Mouse (Mus musculus) liver, embryonic 12.5 days (tissue): Measurements from ENCODE around the gene Pcbp2. TPM values are rescaled to one million over a fixed set of nuclear protein-coding genes. Genes with fewer than 3 reads are reported as not detected.
A peak's percentile ranks its signal among the peaks of the same experiment; 100 is the strongest.

Source experiments
- ATAC-seq: fragments of 200-750 bp; cut with Nextera tagmentation; 2 replicates; pipeline ENCODE4 v1.8.0; 2017; ENCODE audit warnings: moderate number of reproducible peaks, mild to moderate bottlenecking, moderate library complexity
- H3K27ac ChIP-seq: fragments of 300-500 bp; sonication (generic); 2 replicates; pipeline ENCODE4 v1.5.1; 2016; ENCODE audit warnings: mild to moderate bottlenecking
- H3K27me3 ChIP-seq: fragments of 300-500 bp; sonication (generic); replicated peaks from 2 replicates; pipeline ENCODE4 v1.6.1; 2016; ENCODE audit warnings: mild to moderate bottlenecking, moderate library complexity
- H3K36me3 ChIP-seq: fragments of 300-500 bp; sonication (generic); 2 replicates; pipeline ENCODE4 v1.6.1; 2016; ENCODE audit warnings: mild to moderate bottlenecking, moderate library complexity
- H3K4me1 ChIP-seq: fragments of 300-500 bp; sonication (generic); 2 replicates; pipeline ENCODE4 v1.6.1; 2016
- H3K4me2 ChIP-seq: fragments of 300-500 bp; sonication (generic); 2 replicates; pipeline ENCODE4 v1.6.1; 2016; ENCODE audit warnings: mild to moderate bottlenecking, moderate library complexity
- H3K4me3 ChIP-seq: fragments of 300-500 bp; sonication (generic); 2 replicates; pipeline ENCODE4 v1.5.1; 2016; ENCODE audit warnings: mild to moderate bottlenecking, moderate library complexity
- H3K9ac ChIP-seq: fragments of 300-500 bp; sonication (generic); 2 replicates; pipeline ENCODE4 v1.6.1; 2016; ENCODE audit warnings: mild to moderate bottlenecking, moderate library complexity
- H3K9me3 ChIP-seq: fragments of 300-500 bp; sonication (generic); replicated peaks from 2 replicates; pipeline ENCODE4 v1.6.1; 2016; ENCODE audit warnings: mild to moderate bottlenecking, moderate library complexity
- WGBS: fragments of 180-500 bp; shearing (Covaris S2); methylation state at CpG from one replicate; pipeline ENCODE4 v1.1.7; 2016; ENCODE audit not compliant: insufficient replicate concordance; 5-methylcytosine and 5-hydroxymethylcytosine counted together
- polyA plus RNA-seq: library from polyadenylated mRNA; unstranded; fragments of >200 nt; fragmentation: Nextera tagmentation; extraction: Ambion mirVana; gene quantifications from 2 replicates; pipeline ENCODE4 v1.2.1, GENCODE M21; 2016

Gene Pcbp2
- 101 and 104 TPM in 2 replicates for polyA plus RNA-seq

DNA sequence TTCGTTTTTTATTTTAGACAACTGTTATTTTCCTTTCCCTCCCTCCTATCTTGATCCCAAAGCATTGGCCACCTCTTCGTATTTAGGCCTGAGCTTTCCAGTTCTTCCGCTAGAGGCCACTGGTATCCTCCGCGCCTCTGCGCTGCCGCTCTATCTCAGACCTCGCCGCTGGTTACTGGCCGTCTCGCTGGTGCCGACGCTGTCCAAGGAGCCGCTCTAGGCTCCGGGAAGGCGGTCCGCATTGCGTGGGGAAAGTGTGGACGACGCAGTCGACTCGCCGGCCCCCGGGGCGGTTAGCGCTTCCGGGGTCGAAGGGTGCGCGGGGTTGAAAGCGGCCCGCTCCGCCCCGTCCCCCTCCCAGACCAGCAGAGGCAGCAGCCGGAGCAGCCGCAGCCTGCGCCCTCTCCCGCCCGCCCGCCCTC lies at the start of gene Pcbp2:
TSS of gene Pcbp2 (plus strand) at position 357 of the 422 bp plus-strand sequence.
- H3K9ac ChIP-seq: peak within 1 kb of the TSS; percentile 92
- H3K4me3 ChIP-seq: peak within 1 kb of the TSS; percentile 90
- peak within 1 kb of the TSS; percentile 88 for H3K27ac ChIP-seq
- peak; percentile 99 for ATAC-seq
- WGBS: under 1% methylated on average over 34 of the region's 40 CpGs
- no peaks in the 10 kb centered on the region for H3K27me3 ChIP-seq
- H3K4me1 ChIP-seq: peaks cover 22% of the 10 kb centered on the region
- peaks cover 52% of the 10 kb centered on the region for H3K36me3 ChIP-seq
- H3K4me2 ChIP-seq: peak within 1 kb of the TSS; percentile 77
- peaks cover 6% of the 10 kb centered on the region; the same call in 1 of the 2 replicates for H3K9me3 ChIP-seq

DNA sequence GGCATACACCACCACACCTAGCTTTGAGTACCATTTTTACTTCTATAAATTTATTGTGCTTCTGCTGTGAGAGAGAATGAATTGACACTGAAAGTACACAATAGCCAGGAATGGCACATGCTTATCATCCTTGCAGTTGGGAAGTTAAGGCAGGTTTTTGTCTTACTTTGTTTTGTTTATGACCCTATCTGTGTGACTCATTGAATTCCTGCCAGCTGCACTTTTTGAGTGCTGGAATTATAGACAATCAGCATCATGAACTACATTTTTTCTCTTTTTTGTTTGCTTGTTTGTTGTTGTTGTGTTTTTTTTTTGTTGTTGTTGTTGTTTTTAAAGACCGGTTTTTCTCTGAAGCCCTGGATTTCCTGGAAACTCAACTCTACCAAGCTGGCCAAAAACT lies 49.4 kb upstream of the Pcbp2 start:
- no peaks in the 10 kb centered on the region for H3K27me3 ChIP-seq
- no peaks in the 10 kb centered on the region for H3K9me3 ChIP-seq
- no peak overlapping the region for H3K4me3 ChIP-seq
- H3K27ac ChIP-seq: no peak overlapping the region
- WGBS: 39% methylated on average over 1 of the region's 1 CpGs
- H3K4me1 ChIP-seq: 0 out of 2 replicates have a peak, but pooled peaks cover 5% of the 10 kb centered on the region
- no peak overlapping the region for H3K4me2 ChIP-seq
- H3K36me3 ChIP-seq: peaks cover 77% of the 10 kb centered on the region
- H3K9ac ChIP-seq: no peak overlapping the region
- no peak for ATAC-seq

DNA sequence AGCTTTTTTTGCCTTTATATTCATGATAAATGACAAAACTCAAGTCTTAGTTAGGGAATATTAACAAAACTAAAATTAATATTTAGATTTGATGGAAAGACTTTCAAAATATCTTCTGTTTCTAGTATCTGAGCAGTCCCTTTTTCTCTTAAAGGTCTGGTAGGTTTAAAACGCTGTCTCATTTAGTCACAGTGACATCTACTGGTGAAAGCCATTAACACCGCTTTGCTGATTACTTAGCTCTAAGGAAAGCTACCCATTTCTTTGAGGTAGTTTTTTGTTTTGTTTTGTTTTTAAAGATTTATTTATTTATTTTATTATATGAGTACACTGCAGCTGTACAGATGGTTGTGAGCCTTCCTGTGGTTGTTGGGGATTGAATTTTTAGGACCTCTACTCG lies 48.9 kb upstream of the Pcbp2 start:
- no peak for ATAC-seq
- no peak overlapping the region for H3K9ac ChIP-seq

DNA sequence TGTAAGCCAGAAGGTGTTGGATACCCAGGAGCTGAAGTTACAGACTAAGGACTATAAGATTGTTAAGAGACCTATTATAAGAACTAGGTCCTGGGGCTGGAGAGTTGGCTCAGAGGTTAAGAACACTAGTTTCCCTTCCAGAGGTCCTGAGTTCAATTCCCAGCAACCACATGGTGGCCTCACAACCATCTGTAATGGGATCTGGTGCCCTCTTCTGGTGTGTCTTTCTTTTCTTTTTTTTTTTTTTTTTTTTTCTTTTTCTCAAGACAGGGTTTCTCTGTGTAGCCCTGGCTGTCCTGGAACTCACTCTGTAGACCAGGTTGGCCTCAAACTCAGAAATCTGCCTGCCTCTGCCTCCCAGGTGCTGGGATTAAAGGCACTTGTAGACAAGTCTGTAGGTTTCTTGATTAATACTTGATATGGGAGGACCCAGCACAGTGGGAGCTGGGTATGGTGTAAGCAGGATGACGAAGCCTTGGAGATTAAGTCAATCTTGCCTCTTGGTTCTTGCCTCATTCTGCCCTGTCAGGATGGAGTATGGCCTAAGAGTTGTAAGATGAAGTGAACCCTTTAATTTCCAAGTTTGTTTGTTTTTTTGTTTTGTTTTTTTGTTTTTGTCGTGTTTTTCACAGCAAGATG lies 46.6 kb upstream of the Pcbp2 start:
- ATAC-seq: no peak
- peaks cover 84% of the 10 kb centered on the region for H3K36me3 ChIP-seq
- 87% methylated on average over 2 of the region's 2 CpGs for WGBS

More for the DNA sequence above, 48.9 kb upstream of the Pcbp2 start:
- Histone ChIP-seq H3K27me3 (no peaks in the 10 kb centered on the region), H3K4me2 (no peak overlapping the region), H3K27ac (no peak overlapping the region), H3K4me1 (0 out of 2 replicates have a peak, but pooled peaks cover 5% of the 10 kb centered on the region), H3K9me3 (no peaks in the 10 kb centered on the region), H3K36me3 (peaks cover 79% of the 10 kb centered on the region), H3K4me3 (no peak overlapping the region)
- WGBS: 58% methylated on average over 3 of the region's 3 CpGs

DNA sequence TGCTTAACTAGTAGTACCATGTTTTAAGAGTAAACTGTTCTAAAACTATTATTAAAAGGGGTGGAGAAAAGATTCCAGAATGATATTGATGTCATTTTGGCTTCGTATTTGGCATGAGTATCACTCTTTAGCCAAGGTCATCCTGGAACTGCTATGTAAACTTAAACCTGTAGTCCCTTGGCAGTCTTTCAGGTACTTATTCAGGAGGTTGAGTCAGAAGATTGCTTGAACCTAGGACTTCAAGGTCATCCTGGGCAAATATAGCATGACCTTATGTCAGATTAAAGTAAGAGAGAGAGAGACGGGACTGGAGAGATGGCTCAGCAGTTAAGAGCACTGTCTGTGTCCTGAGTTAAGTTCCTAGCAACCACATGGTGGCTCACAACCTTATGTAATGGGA lies 45.7 kb upstream of the Pcbp2 start:
- Histone ChIP-seq H3K27ac (no peak overlapping the region), H3K9me3 (no peaks in the 10 kb centered on the region), H3K4me2 (no peak overlapping the region), H3K9ac (no peak overlapping the region), H3K27me3 (no peaks in the 10 kb centered on the region), H3K4me3 (no peak overlapping the region), H3K4me1 (0 out of 2 replicates have a peak, but pooled peaks cover 5% of the 10 kb centered on the region), H3K36me3 (peaks cover 84% of the 10 kb centered on the region)
- 88% methylated on average over 2 of the region's 2 CpGs for WGBS
- no peak for ATAC-seq

More for the DNA sequence above, 46.6 kb upstream of the Pcbp2 start:
- Histone ChIP-seq H3K4me1 (0 out of 2 replicates have a peak, but pooled peaks cover 5% of the 10 kb centered on the region), H3K27me3 (no peaks in the 10 kb centered on the region), H3K9me3 (no peaks in the 10 kb centered on the region), H3K4me2 (no peak overlapping the region), H3K4me3 (no peak overlapping the region), H3K9ac (no peak overlapping the region), H3K27ac (no peak overlapping the region)

DNA sequence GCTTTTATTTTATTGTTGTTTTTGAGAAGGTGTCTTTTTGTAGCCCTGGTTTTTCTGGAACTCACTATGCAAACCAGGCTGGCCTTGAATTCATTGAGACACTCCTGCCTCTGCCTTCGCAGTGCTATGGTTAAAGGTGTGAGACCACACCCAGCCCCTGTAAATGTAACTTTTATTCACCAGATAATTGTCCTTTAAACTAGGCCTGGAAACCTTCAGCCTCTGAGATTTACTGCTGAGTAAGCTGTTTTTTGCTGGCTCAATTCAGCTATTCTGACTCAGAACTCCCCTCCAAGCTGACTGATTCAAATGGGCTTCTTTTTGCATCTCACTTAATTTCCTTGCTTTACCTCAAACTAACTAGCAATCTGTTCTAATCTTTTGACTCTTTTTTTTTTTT lies 43.4 kb upstream of the Pcbp2 start:
- no peaks in the 10 kb centered on the region for H3K4me1 ChIP-seq
- 100% methylated on average over 1 of the region's 1 CpGs for WGBS
- no peak overlapping the region for H3K9ac ChIP-seq
- no peak for ATAC-seq
- peaks cover 94% of the 10 kb centered on the region for H3K36me3 ChIP-seq
- H3K27ac ChIP-seq: no peak overlapping the region
- H3K4me3 ChIP-seq: no peak overlapping the region
- no peaks in the 10 kb centered on the region for H3K27me3 ChIP-seq
- H3K4me2 ChIP-seq: no peak overlapping the region
- H3K9me3 ChIP-seq: no peaks in the 10 kb centered on the region

DNA sequence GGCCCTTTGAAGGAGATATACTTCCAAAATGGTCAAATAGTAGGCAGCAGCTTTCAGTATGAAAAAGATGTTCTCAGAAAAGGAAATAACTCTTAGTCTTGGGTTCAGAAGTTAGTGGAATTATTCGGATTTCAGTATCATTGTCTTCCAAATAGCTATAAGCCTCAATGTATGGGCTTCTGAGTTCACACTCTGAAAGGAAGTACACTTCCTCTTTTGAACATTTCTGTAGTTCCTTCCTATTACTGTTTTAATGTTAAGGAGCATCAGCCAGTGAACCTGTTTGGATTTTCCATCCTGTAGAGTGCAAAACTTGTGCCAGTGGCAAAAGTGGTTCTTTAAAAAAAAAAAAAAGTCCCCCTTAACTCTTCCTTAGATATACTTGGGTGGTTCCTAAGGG lies 38.3 kb upstream of the Pcbp2 start:
- WGBS: 76% methylated on average over 1 of the region's 1 CpGs
- Histone ChIP-seq H3K27me3 (no peaks in the 10 kb centered on the region), H3K9me3 (no peaks in the 10 kb centered on the region), H3K4me3 (no peak overlapping the region), H3K27ac (no peak overlapping the region), H3K36me3 (peaks cover 93% of the 10 kb centered on the region), H3K4me2 (no peak overlapping the region), H3K4me1 (no peaks in the 10 kb centered on the region), H3K9ac (no peak overlapping the region)
- no peak for ATAC-seq

DNA sequence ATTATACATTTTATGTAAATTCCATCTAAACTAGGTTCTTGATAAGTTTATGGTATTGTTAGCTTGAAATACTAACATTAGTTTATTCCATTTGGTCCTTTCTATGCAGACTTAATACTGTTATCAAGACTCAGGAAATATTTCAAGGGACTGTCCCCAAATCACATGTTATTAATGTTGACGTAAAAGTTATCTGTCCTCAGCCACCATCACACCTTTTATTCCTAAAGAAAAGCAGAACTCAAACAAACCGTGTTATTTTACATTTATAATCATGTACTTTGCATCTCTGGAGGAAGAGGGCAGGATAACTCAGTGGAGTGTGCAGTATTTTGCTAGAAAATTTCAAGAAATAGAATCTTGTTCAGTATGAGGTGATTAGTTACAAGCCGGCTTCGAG lies 37.2 kb upstream of the Pcbp2 start:
- H3K27me3 ChIP-seq: no peaks in the 10 kb centered on the region
- no peak overlapping the region for H3K9ac ChIP-seq
- 86% methylated on average over 4 of the region's 4 CpGs for WGBS
- H3K9me3 ChIP-seq: no peaks in the 10 kb centered on the region
- H3K27ac ChIP-seq: no peak overlapping the region
- peaks cover 83% of the 10 kb centered on the region for H3K36me3 ChIP-seq
- H3K4me3 ChIP-seq: no peak overlapping the region
- ATAC-seq: no peak
- H3K4me2 ChIP-seq: no peak overlapping the region
- H3K4me1 ChIP-seq: no peaks in the 10 kb centered on the region

DNA sequence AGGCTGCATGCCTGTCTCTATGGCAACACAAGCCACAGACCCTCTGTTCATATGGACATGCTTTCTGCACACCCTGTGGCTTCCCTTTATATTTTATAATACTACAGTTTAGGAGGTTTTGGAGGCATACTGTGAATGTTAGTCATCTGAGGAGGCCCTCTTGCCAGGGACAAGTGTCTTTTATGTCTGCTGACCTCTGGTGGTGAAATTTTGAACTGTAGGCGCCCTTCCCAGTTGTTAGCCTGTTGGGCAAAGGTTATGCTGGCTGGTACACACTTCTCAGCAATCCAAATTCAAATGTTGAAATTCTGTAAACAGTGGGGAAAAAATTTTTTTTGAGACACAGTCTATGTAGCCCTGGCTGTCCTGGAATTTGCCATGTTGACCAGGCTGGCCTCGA lies 27.8 kb upstream of the Pcbp2 start:
- 46% methylated on average over 2 of the region's 2 CpGs for WGBS
- H3K27ac ChIP-seq: no peak overlapping the region

DNA sequence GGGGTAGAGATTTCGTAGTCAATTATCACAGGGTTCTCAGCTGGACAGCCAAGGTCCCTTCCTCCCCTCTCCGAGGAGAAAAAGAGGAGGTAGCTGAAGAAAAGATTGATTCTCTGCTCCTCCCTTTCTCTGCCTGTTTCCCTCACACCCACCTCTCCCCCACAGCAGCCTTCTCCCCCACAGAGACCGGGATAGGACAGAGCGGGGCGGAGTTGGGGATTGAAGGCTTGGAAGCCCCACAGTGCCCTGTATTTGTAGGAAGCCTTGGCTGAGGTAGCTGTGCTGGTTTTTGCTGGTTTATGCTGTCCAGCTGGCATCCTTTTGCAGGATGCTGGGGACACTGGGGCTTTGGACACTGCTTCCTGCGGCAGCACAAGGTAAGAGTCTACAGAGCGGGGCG lies 25.2 kb upstream of the Pcbp2 start, which contains the start of gene Amhr2:
TSS of gene Amhr2 (plus strand) at position 222 of the 400 bp plus-strand sequence.
- 68% methylated on average over 7 of the region's 8 CpGs for WGBS
- Histone ChIP-seq H3K9me3 (no peaks in the 10 kb centered on the region), H3K4me1 (peaks cover 15% of the 10 kb centered on the region), H3K27me3 (no peaks in the 10 kb centered on the region), H3K27ac (no peak within 1 kb of the TSS), H3K4me3 (no peak within 1 kb of the TSS), H3K36me3 (no peaks in the 10 kb centered on the region), H3K4me2 (no peak within 1 kb of the TSS), H3K9ac (no peak within 1 kb of the TSS)
- no peak for ATAC-seq

More for the DNA sequence above, 27.8 kb upstream of the Pcbp2 start:
- Histone ChIP-seq H3K9ac (no peak overlapping the region), H3K27me3 (no peaks in the 10 kb centered on the region), H3K9me3 (no peaks in the 10 kb centered on the region), H3K4me3 (no peak overlapping the region), H3K4me1 (peaks cover 15% of the 10 kb centered on the region), H3K4me2 (no peak overlapping the region), H3K36me3 (no peaks in the 10 kb centered on the region)
- peak; percentile 47; the same call in 1 of the 2 replicates for ATAC-seq

DNA sequence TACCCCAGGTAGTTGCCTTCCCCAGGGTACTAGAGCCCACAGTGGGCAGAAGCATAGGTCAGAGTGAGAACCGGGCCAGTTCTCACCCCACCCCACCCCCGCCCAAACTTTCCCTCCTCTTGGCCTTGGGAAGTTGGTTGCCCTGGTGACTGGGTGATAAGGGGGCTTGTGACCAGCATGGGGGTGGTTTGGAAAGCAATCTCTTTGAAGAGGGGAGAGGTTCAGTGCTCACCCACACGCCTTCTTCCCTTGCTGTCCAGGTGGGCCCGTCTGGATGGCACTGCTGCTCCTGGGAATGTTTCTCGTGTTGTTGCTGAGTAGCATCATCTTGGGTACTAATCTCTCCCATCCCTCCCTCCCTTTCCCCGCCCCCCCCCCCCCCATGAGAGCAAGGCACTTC lies 23.9 kb upstream of the Pcbp2 start:
- H3K27me3 ChIP-seq: no peaks in the 10 kb centered on the region
- no peak overlapping the region for H3K27ac ChIP-seq
- H3K4me1 ChIP-seq: peaks cover 21% of the 10 kb centered on the region
- 11% methylated on average over 4 of the region's 6 CpGs for WGBS
- no peak for ATAC-seq
- no peaks in the 10 kb centered on the region for H3K9me3 ChIP-seq
- H3K9ac ChIP-seq: no peak overlapping the region
- H3K4me2 ChIP-seq: no peak overlapping the region
- no peak overlapping the region for H3K4me3 ChIP-seq
- H3K36me3 ChIP-seq: no peaks in the 10 kb centered on the region

DNA sequence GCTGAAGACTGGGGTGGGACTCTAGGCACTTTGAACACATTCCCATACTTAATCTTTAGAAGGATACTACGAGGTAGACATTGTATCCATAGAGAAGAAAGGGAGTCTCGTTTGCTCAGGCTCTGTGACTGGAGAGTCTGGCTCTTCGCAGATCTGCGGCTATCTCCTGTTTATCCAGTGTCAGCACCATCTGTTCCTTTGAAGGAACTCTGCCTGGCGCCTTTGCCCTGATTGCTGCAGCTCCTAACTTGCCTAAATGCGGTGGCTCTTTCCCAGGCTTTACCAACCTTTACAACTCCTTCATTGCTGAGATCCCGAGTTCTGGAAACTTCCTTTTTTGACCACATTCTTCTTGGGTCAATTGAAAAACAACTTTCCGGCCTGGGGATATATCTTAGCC lies 21.0 kb upstream of the Pcbp2 start:
- ATAC-seq: no peak
- 55% methylated on average over 8 of the region's 8 CpGs for WGBS
- peaks cover 32% of the 10 kb centered on the region for H3K4me1 ChIP-seq
- H3K27ac ChIP-seq: no peak overlapping the region
- no peaks in the 10 kb centered on the region for H3K27me3 ChIP-seq
- H3K36me3 ChIP-seq: no peaks in the 10 kb centered on the region
- H3K9me3 ChIP-seq: no peaks in the 10 kb centered on the region
- H3K4me3 ChIP-seq: no peak overlapping the region
- no peak overlapping the region for H3K9ac ChIP-seq
- no peak overlapping the region for H3K4me2 ChIP-seq
